In the genomic region with DNA sequence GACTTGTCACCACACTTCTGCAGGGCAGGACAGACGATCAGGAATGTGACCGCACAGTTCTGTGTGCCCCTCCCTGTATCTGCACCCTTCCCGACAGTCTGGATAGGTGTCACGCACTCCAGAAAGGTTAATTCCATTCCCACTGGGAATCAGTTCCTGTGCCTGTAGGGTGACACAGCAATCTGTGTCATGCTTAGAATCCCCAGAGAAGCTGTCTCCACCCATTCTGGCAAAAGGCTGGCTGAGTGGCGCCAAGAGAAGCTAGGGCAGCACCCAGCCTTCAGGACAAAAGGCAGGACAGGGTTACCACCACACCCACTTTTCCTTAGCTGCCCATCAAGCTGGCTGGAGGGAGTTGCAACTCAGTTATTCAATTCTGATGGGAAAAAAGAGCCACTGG, we compare ENCODE assay signal across 18 mouse cellular contexts. TPM values are rescaled to one million over a fixed set of nuclear protein-coding genes. Genes with fewer than 3 reads are reported as not detected.
DNase-seq lines count a peak whose midpoint lies in the region; ATAC-seq lines count a peak whose summit lies in the region.
"Had no signal": no experiment of that assay in that cellular context is flagged by ENCODE, and none has a peak within 500 bp of the region (broad histone marks: within the 10 kb centered on the region; RNA-seq: fewer than 3 reads in every experiment).

No protein-coding gene starts in this region.

- H3K4me1 ChIP-seq in heart, embryonic 12.5 days (replicated peaks), result no peaks in the 10 kb centered on the region
- no peaks in the 10 kb centered on the region for H3K4me1 ChIP-seq in intestine, embryonic 15.5 days (replicated peaks)
- H3K4me1 ChIP-seq: forebrain, embryonic 13.5 days; hindbrain, embryonic 12.5 days; midbrain, embryonic 10.5 days had no signal

- H3K27me3 ChIP-seq in heart, embryonic 12.5 days (replicated peaks), result peaks cover 49% of the 10 kb centered on the region
- H3K27me3 ChIP-seq in intestine, embryonic 15.5 days (replicated peaks), result peaks cover 22% of the 10 kb centered on the region

- peak; percentile 54 for DNase-seq in heart, adult 8-10 months (ENCODE audit: low spot score)
- DNase-seq in lung, postnatal 10 days, result peak; percentile 35
- DNase-seq in lung, postnatal 14 days, result no peak
- DNase-seq in heart, postnatal 10 days, result peak; percentile 55 to 57
- no peak for DNase-seq in cerebellum, adult 9-10 months
- DNase-seq: layer of hippocampus, postnatal 36 days; liver, postnatal 0 days had no signal

- no peak overlapping the region for H3K27ac ChIP-seq in heart, embryonic 12.5 days (ENCODE audit: poor library complexity, severe bottlenecking)
- no peak overlapping the region for H3K27ac ChIP-seq in intestine, embryonic 15.5 days
- H3K27ac ChIP-seq: embryonic facial prominence, embryonic 15.5 days; forebrain, embryonic 13.5 days; hindbrain, embryonic 12.5 days; limb, embryonic 12.5 days; midbrain, embryonic 10.5 days had no signal

- H3K36me3 ChIP-seq in heart, embryonic 12.5 days, result no peaks in the 10 kb centered on the region
- H3K36me3 ChIP-seq in intestine, embryonic 15.5 days, result no peaks in the 10 kb centered on the region
- H3K36me3 ChIP-seq: embryonic facial prominence, embryonic 15.5 days; hindbrain, embryonic 12.5 days; limb, embryonic 12.5 days; midbrain, embryonic 10.5 days had no signal

- no peak overlapping the region for H3K9ac ChIP-seq in heart, embryonic 12.5 days
- H3K9ac ChIP-seq in intestine, embryonic 15.5 days, result no peak overlapping the region
- H3K9ac ChIP-seq: embryonic facial prominence, embryonic 15.5 days; forebrain, embryonic 13.5 days; hindbrain, embryonic 12.5 days; limb, embryonic 12.5 days; liver, postnatal 0 days had no signal

- no peak for ATAC-seq in heart, embryonic 12.5 days (ENCODE audit: insufficient number of reproducible peaks, low FRiP score)
- no peak for ATAC-seq in intestine, embryonic 15.5 days
- ATAC-seq: activated CD4-positive, CD25-positive, alpha-beta regulatory T cell, adult 4 months; CD4-positive, CD25-positive, alpha-beta regulatory T cell, adult 4 months; forebrain, embryonic 13.5 days; intestine, embryonic 16.5 days; liver, postnatal 0 days had no signal

- intact Hi-C loops in heart, postnatal 10 days (cut with DNase I), result no loop called here

- no peaks in the 10 kb centered on the region for H3K9me3 ChIP-seq in heart, embryonic 12.5 days (replicated peaks)
- no peaks in the 10 kb centered on the region for H3K9me3 ChIP-seq in intestine, embryonic 15.5 days
- H3K9me3 ChIP-seq: embryonic facial prominence, embryonic 15.5 days; forebrain, embryonic 13.5 days; hindbrain, embryonic 12.5 days; limb, embryonic 12.5 days; midbrain, embryonic 10.5 days had no signal

- no peak overlapping the region for H3K4me2 ChIP-seq in heart, embryonic 12.5 days
- no peak overlapping the region for H3K4me2 ChIP-seq in intestine, embryonic 15.5 days (replicated peaks)
- H3K4me2 ChIP-seq: embryonic facial prominence, embryonic 15.5 days; forebrain, embryonic 13.5 days; hindbrain, embryonic 12.5 days; limb, embryonic 12.5 days had no signal

- no peak overlapping the region for H3K4me3 ChIP-seq in heart, embryonic 12.5 days
- H3K4me3 ChIP-seq in intestine, embryonic 15.5 days (replicated peaks), result no peak overlapping the region
- H3K4me3 ChIP-seq: embryonic facial prominence, embryonic 15.5 days; forebrain, embryonic 13.5 days; hindbrain, embryonic 12.5 days; limb, embryonic 12.5 days; midbrain, embryonic 10.5 days had no signal

- 70% methylated on average over 5 of the region's 5 CpGs for WGBS in heart, embryonic 12.5 days
- 67% methylated on average over 5 of the region's 5 CpGs for WGBS in intestine, embryonic 15.5 days

RNA-seq across cellular contexts. Expression of gene Mal, which starts 6.6 kb away (rescaled TPM):
- total RNA-seq in heart, adult 8-10 months (2022), result 10 to 100 TPM; 12.9 to 25.1 (median 18.7) TPM
- 1.1 and 1.5 TPM in 2 replicates for polyA plus RNA-seq in heart, embryonic 12.5 days (2016; fragmentation: Nextera tagmentation; extraction: Ambion mirVana)
- total RNA-seq in heart, postnatal 10 days (2021), result 1 to 10 TPM; 1.4 to 2.1 TPM
- 0.93 and 1.5 TPM in 2 replicates for polyA plus RNA-seq in intestine, embryonic 15.5 days (2015; fragmentation: Nextera tagmentation; extraction: Ambion mirVana)
- total RNA-seq: granulocyte monocyte progenitor cell, adult 5-6 weeks had no signal
- polyA plus RNA-seq: activated CD4-positive, CD25-positive, alpha-beta regulatory T cell, adult 4 months; CD4-positive, CD25-positive, alpha-beta regulatory T cell, adult 4 months had no signal

Comparison
In these comparisons a context has a peak if more than half of its experiments do, and no peak if none do; other contexts are left out.
1. DNase-seq: peak in heart, adult 8-10 months (single experiment), lung, postnatal 10 days (single experiment) and heart, postnatal 10 days (2 of 2); none in lung, postnatal 14 days (single experiment) and cerebellum, adult 9-10 months (single experiment).
2. RNA of gene Mal, which starts 6.6 kb away (total RNA-seq): 12.9 to 25.1 TPM in heart, adult 8-10 months; 1.4 to 2.1 TPM in heart, postnatal 10 days; every median in the first group is over 4 times any median in the second.